Mouse (Mus musculus) heart, adult 2 months (tissue): ENCODE results near the gene Coa6. TPM values are rescaled to one million over a fixed set of nuclear protein-coding genes. Genes with fewer than 3 reads are reported as not detected.

ENCODE experiments used
- DNase-seq, 2 experiments: peaks; one replicate each; pipeline ENCODE4 v3.0.0; 2021
- H3K27ac ChIP-seq: fragments of 200-600 bp; 2 replicates; pipeline ENCODE4 v1.8.1; 2022
- H3K27me3 ChIP-seq: fragments of 200-500 bp; 2 replicates; pipeline ENCODE4 v1.6.1; 2012; ENCODE audit warnings: mild to moderate bottlenecking, low read length, inconsistent platforms, mixed read lengths; ENCODE audit not compliant: control insufficient read depth, insufficient read depth
- H3K36me3 ChIP-seq: fragments of 200-500 bp; 2 replicates; pipeline ENCODE4 v1.6.1; 2012; ENCODE audit warnings: low read length, inconsistent platforms; ENCODE audit not compliant: control insufficient read depth, insufficient read depth
- H3K4me1 ChIP-seq: fragments of 200-500 bp; 2 replicates; pipeline ENCODE4 v1.6.1; 2011; ENCODE audit warnings: low read length; ENCODE audit not compliant: control insufficient read depth, insufficient read depth
- H3K4me3 ChIP-seq: fragments of 200-600 bp; 2 replicates; pipeline ENCODE4 v1.8.1; 2022
- H3K79me2 ChIP-seq: fragments of 200-500 bp; replicated peaks from 2 replicates; pipeline ENCODE4 v1.6.1; 2012; ENCODE audit warnings: mild to moderate bottlenecking, inconsistent platforms, low read length, moderate library complexity, mixed read lengths; ENCODE audit not compliant: control insufficient read depth, insufficient read depth
- H3K9ac ChIP-seq: fragments of 200-500 bp; 2 replicates; pipeline ENCODE4 v1.6.1; 2012; ENCODE audit warnings: low read depth, mild to moderate bottlenecking, control low read depth, inconsistent platforms, low read length, mixed read lengths
- CTCF ChIP-seq: fragments of 200-600 bp; IDR thresholded peaks from 2 replicates; pipeline ENCODE4 v1.8.1; 2022; ENCODE audit warnings: antibody characterized with exemption, mild to moderate bottlenecking, moderate library complexity
- EP300 ChIP-seq: fragments of 200-500 bp; IDR thresholded peaks from 2 replicates; pipeline ENCODE4 v1.6.1; 2011; ENCODE audit warnings: low read depth, low read length, control low read depth; ENCODE audit not compliant: insufficient read depth
- POLR2A ChIP-seq: fragments of 200-500 bp; IDR thresholded peaks from 2 replicates; pipeline ENCODE4 v1.6.1; 2011; ENCODE audit warnings: mild to moderate bottlenecking, low read depth, low read length, control low read depth; ENCODE audit not compliant: insufficient read depth
- WGBS: fragments of 180-500 bp; shearing (Covaris S2); methylation state at CpG from one replicate; pipeline ENCODE4 v1.1.7; 2018; 5-methylcytosine and 5-hydroxymethylcytosine counted together
- intact Hi-C: fragments of 180-260 bp; cut with DNase I; formaldehyde crosslinking; loops from one replicate; pipeline ENCODE4 v1.15.1; 2025
- polyA plus RNA-seq: library from polyadenylated mRNA; depleted of rRNA; stranded (reverse); fragments of >200 nt; gene quantifications from 2 replicates; pipeline ENCODE4 v1.2.3, GENCODE M21; 2012; rRNA removed
- total RNA-seq, 2 experiments: library from RNA; stranded (reverse); gene quantifications; 2 replicates each; pipeline ENCODE4 v1.2.3; 2021

Coa6 gene
- total and polyA plus RNA-seq, 3 experiments: 24.1 to 29.2 (median 28.9) TPM

DNA sequence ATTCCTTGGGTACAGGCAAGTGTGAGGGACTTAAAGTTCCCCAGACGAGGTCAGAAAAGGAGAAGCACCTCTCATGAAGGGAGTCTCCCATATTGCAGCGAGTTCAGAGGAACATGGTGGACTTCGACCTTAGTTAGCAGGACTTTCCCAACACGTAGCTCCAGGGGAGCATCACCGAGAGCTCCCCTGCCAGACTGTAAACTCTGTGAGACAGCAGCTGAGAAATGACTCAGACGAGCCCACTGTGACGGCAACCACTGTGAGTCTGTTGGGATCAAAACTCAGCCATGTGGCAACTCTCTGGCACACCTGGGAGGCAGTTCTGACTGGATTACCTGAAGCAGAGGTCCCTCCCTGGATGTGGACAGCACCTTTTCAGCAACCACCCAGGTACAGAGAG lies 41.8 kb downstream of the Coa6 start:
- Histone ChIP-seq H3K79me2 (peaks cover 2% of the 10 kb centered on the region; the same call in 1 of the 2 replicates), H3K9ac (no peak overlapping the region), H3K36me3 (no peaks in the 10 kb centered on the region), H3K4me3 (no peak overlapping the region), H3K27me3 (no peaks in the 10 kb centered on the region), H3K4me1 (no peaks in the 10 kb centered on the region), H3K27ac (no peak overlapping the region)
- WGBS: 89% methylated on average over 7 of the region's 7 CpGs
- intact Hi-C loops: no loop called here
- no peak for DNase-seq
- TF ChIP-seq CTCF (no peak), POLR2A (no peak), EP300 (no peak)

DNA sequence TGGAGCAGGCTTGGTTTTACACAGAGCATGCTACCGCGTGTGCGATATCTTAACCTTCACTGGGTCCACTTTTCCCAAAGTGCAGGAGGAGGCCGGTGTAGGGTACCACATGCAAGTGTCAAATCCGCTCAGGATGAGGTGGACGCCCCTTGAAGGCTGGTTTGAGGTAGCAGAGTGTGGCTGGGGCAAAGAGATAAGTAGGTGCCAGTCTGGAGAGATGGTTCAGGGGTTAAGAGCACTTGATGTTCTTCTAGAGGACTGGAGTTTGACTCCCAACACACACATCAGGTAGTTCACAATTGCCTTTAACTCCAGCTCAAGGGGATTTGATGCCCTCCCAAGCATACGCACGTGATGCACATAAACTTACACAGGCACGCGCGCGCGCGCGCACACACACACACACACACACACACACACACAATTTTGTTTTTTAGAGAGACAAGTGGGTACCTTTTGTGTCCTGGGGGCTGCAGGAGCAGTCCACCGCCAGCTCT lies 51.5 kb downstream of the Coa6 start:
- no peaks in the 10 kb centered on the region; the same call in 1 of the 2 replicates for H3K36me3 ChIP-seq
- peak overlapping the region; percentile 72 for H3K27ac ChIP-seq
- no peaks in the 10 kb centered on the region for H3K27me3 ChIP-seq
- peaks cover 5% of the 10 kb centered on the region for H3K4me1 ChIP-seq
- TF ChIP-seq CTCF (no peak), EP300 (no peak), POLR2A (no peak)
- intact Hi-C loops: no loop called here
- H3K9ac ChIP-seq: peak overlapping the region; percentile 82
- WGBS: 17% methylated on average over 16 of the region's 16 CpGs
- DNase-seq: no peak
- peak overlapping the region; percentile 91 for H3K4me3 ChIP-seq
- no peaks in the 10 kb centered on the region for H3K79me2 ChIP-seq

DNA sequence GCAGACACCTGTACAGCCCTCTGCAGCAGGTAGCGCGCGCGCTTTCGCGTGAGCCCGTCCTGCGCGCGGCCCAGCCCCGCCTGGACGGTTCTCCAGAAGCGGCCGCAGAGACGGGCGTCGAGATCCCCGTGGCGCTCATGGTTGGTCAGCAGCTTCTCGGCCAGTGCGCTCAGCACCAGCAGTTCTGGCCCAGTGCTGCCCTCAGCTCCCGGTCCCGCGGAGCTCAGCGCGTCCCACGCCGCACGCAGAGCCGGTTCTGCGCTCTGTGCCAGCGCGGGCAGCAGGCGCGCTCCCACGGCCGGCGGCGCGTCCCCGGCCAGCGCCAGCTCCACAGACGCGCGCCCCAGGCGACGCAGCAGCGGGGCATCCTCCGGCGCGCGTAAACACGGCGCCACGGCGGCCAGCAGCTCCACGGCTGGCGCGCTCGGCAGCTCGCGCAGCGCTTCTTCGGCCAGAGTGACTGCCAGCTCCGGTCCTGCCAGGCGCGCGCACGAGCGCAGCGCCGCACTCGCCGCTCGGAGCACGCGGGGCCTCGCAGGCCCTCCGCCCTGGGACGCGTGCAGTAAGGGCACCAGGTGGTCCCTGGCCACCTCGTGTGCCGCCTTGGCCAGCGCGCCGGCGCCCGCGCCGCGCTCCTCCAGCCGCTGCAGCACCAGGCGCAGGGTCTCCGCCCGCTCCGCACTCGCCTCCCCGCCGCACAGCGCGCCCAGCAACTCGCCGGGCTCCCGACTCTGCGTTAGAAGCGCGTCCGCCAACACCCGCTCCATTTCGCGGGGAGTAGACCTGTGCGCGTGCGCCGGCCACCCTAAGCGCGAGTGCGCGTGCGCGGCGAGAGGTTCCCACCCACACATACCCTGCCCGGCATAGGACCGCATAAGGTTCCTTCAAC lies 52.2 kb downstream of the Coa6 start, which contains the start of gene Tarbp1:
Tarbp1 (minus strand) TSS at position 767 of the 889 bp plus-strand sequence.
- intact Hi-C loops: no loop called here
- Histone ChIP-seq H3K4me3 (peak within 1 kb of the TSS; percentile 91), H3K27me3 (no peaks in the 10 kb centered on the region), H3K79me2 (no peaks in the 10 kb centered on the region), H3K4me1 (peaks cover 5% of the 10 kb centered on the region), H3K27ac (peak within 1 kb of the TSS; percentile 72), H3K36me3 (no peaks in the 10 kb centered on the region; the same call in 1 of the 2 replicates), H3K9ac (peak within 1 kb of the TSS; percentile 82)
- under 1% methylated on average over 122 of the region's 124 CpGs for WGBS
- DNase-seq: peak; percentile 94 to 95
- TF ChIP-seq CTCF (no peak), POLR2A (peak; percentile 73)

Other genes with a start within 250 kb of the Coa6 start
- gene Slc35f3, start 124.0 kb upstream of the Coa6 start, total RNA-seq: not detected
- not detected in 2 replicates for gene Slc35f3, start 124.0 kb upstream of the Coa6 start, polyA plus RNA-seq
- 1 to 10 TPM; 3.9 to 4.0 TPM for gene Tarbp1, start 52.5 kb downstream of the Coa6 start, total RNA-seq
- 2.5 and 4.9 TPM in 2 replicates for gene Tarbp1, start 52.5 kb downstream of the Coa6 start, polyA plus RNA-seq
- 100 to 1,000 TPM in 1 of 2 experiments, 10 to 100 TPM in 1; 56.3 to 132 TPM for gene Irf2bp2, start 171.5 kb downstream of the Coa6 start, total RNA-seq
- gene Irf2bp2, start 171.5 kb downstream of the Coa6 start, polyA plus RNA-seq: 33.8 and 37.3 TPM in 2 replicates